In genomic region chr4:40722687-40723460, GRCm38 (mm10) we compare ENCODE assay signal across 8 mouse cellular contexts. TPM values are rescaled to one million over a fixed set of nuclear protein-coding genes. Genes with fewer than 3 reads are reported as not detected.
DNase-seq lines count a peak whose midpoint lies in the region; ATAC-seq and TF ChIP-seq lines count a peak whose summit lies in the region.

No protein-coding gene starts in this region.

- peak; percentile 93 for ATAC-seq in hindbrain, embryonic 13.5 days (ENCODE audit: low FRiP score)

- H3K4me1 ChIP-seq in ES-E14 (ENCODE audit: control insufficient read depth in 2 of 2, insufficient read depth in 2 of 2, low read length in 2 of 2, poor library complexity in 1 of 2), result peaks cover 3 to 5% of the 10 kb centered on the region in 2 experiments; a peak in 2 of 4 replicates
- peaks cover 50% of the 10 kb centered on the region for H3K4me1 ChIP-seq in hindbrain, embryonic 13.5 days (replicated peaks)
- H3K4me1 ChIP-seq in megakaryocyte, embryonic 14.5 days, result peaks cover 47% of the 10 kb centered on the region

- H3K9ac ChIP-seq in ES-E14 (ENCODE audit: insufficient read depth, low read depth, low read length, poor library complexity, severe bottlenecking), result peak overlapping the region; percentile 93
- H3K9ac ChIP-seq in hindbrain, embryonic 13.5 days, result peak overlapping the region; percentile 98

- H3K27ac ChIP-seq in ES-E14 (ENCODE audit: insufficient read depth, low read depth, low read length, poor library complexity, severe bottlenecking), result peak overlapping the region; percentile 81
- H3K27ac ChIP-seq in hindbrain, embryonic 13.5 days, result peak overlapping the region; percentile 100

- H3K36me3 ChIP-seq in ES-E14 (ENCODE audit: control insufficient read depth, insufficient read depth, low read length, poor library complexity, severe bottlenecking), result peaks cover 13% of the 10 kb centered on the region
- peaks cover 29% of the 10 kb centered on the region for H3K36me3 ChIP-seq in hindbrain, embryonic 13.5 days
- H3K36me3 ChIP-seq in megakaryocyte, embryonic 14.5 days (replicated peaks; ENCODE audit: low read length), result peaks cover 44% of the 10 kb centered on the region

- peak overlapping the region; percentile 81 for H3K4me2 ChIP-seq in hindbrain, embryonic 13.5 days

- H3K4me3 ChIP-seq in ES-E14 (ENCODE audit: insufficient read depth in 1 of 2, low read depth in 1 of 2, low read length in 2 of 2, poor library complexity in 1 of 2, severe bottlenecking in 1 of 2), result peak overlapping the region; percentile 85 to 91
- peak overlapping the region; percentile 85 for H3K4me3 ChIP-seq in hindbrain, embryonic 13.5 days
- peak overlapping the region; percentile 97 for H3K4me3 ChIP-seq in megakaryocyte, embryonic 14.5 days (replicated peaks)

- H3K9me3 ChIP-seq in ES-E14 (ENCODE audit: control insufficient read depth, insufficient read depth, low read depth, low read length), result no peaks in the 10 kb centered on the region
- no peaks in the 10 kb centered on the region for H3K9me3 ChIP-seq in hindbrain, embryonic 13.5 days
- H3K9me3 ChIP-seq in megakaryocyte, embryonic 14.5 days, result no peaks in the 10 kb centered on the region

- in situ Hi-C loops in ES-E14 (cut with MboI; ENCODE audit: low sequenced_read_pairs in 2 of 2, unreplicated experiment in 2 of 2), result no loop called here

- intact Hi-C loops in left cerebral cortex, postnatal 10 days (cut with DNase I), result no loop called here

- no peaks in the 10 kb centered on the region for H3K27me3 ChIP-seq in hindbrain, embryonic 13.5 days
- no peaks in the 10 kb centered on the region for H3K27me3 ChIP-seq in megakaryocyte, embryonic 14.5 days (replicated peaks)

- under 1% methylated on average over 59 of the region's 62 CpGs for WGBS in hindbrain, embryonic 13.5 days

- DNase-seq in ES-E14 (ENCODE audit: low read depth, low spot score), result peak; percentile 40
- peak; percentile 61 for DNase-seq in c-Kit-negative CD71-positive TER-119-positive erythroid progenitor cells, embryonic 14.5 days (ENCODE audit: low read depth, low spot score)
- DNase-seq in forelimb bud, embryonic 11.5 days (ENCODE audit: low read depth, low spot score), result peak; percentile 69
- DNase-seq in left cerebral cortex, postnatal 10 days (ENCODE audit: extremely low spot score in 1 of 2, low spot score in 2 of 2), result peak; percentile 79 to 91
- DNase-seq in right cerebral cortex, postnatal 10 days (ENCODE audit: low spot score in 2 of 2), result peak; percentile 90 to 91
- peak; percentile 56 for DNase-seq in urinary bladder, postnatal 25 days (ENCODE audit: low spot score)

TF ChIP-seq in ES-E14, 5 proteins besides CTCF, POLR2A, EP300 and RAD21:
- TF ChIP-seq CHD2 (IDR thresholded peaks at IDR 0.05; ENCODE audit: low read depth, low read length) (no peak), ZNF384 (IDR thresholded peaks at IDR 0.05; ENCODE audit: low read depth, low read length) (no peak), ZC3H11A (IDR thresholded peaks at IDR 0.05; ENCODE audit: borderline replicate concordance, low read depth, low read length) (no peak), HCFC1 (IDR thresholded peaks at IDR 0.05; ENCODE audit: borderline replicate concordance, insufficient read depth, low read length) (no peak), MAFK (IDR thresholded peaks at IDR 0.05; ENCODE audit: insufficient read depth, low read depth, low read length) (no peak)
TF ChIP-seq in ES-E14: peak in this region for 0.

RNA-seq across cellular contexts. Expression of gene Dnaja1, which starts 0.9 kb away (rescaled TPM):
- 92.8 and 139 TPM in 2 replicates for total RNA-seq in ES-E14 (2012; rRNA removed)
- polyA plus RNA-seq in hindbrain, embryonic 13.5 days (2015; fragmentation: Nextera tagmentation; extraction: Ambion mirVana), result 792 and 817 TPM in 2 replicates
- total RNA-seq in left cerebral cortex, postnatal 10 days (2021), result 100 to 1,000 TPM; 341 to 351 TPM
- 0.81 and 43.5 TPM in 2 replicates for polyA plus RNA-seq in megakaryocyte, embryonic 14.5 days (2012; ENCODE audit: insufficient read depth, low replicate concordance)

RNA-seq across cellular contexts. Expression of gene Aptx, which starts 19.9 kb away (rescaled TPM):
- total RNA-seq in ES-E14 (2012; rRNA removed), result 14.7 and 16.2 TPM in 2 replicates
- 54.1 and 54.5 TPM in 2 replicates for polyA plus RNA-seq in hindbrain, embryonic 13.5 days (2015; fragmentation: Nextera tagmentation; extraction: Ambion mirVana)
- total RNA-seq in left cerebral cortex, postnatal 10 days (2021), result 10 to 100 TPM; 28.9 to 30.1 TPM
- polyA plus RNA-seq in megakaryocyte, embryonic 14.5 days (2012; ENCODE audit: insufficient read depth, low replicate concordance), result 7.4 TPM in 1 of 2 replicates, not detected in the other

RNA-seq across cellular contexts. Expression of gene Smu1, which starts 34.8 kb away (rescaled TPM):
- 106 and 125 TPM in 2 replicates for total RNA-seq in ES-E14 (2012; rRNA removed)
- 130 and 131 TPM in 2 replicates for polyA plus RNA-seq in hindbrain, embryonic 13.5 days (2015; fragmentation: Nextera tagmentation; extraction: Ambion mirVana)
- 10 to 100 TPM; 43.5 to 49.4 TPM for total RNA-seq in left cerebral cortex, postnatal 10 days (2021)
- 8.3 TPM in 1 of 2 replicates, not detected in the other for polyA plus RNA-seq in megakaryocyte, embryonic 14.5 days (2012; ENCODE audit: insufficient read depth, low replicate concordance)

Comparison
In these comparisons a context has a peak if more than half of its experiments do, and no peak if none do; other contexts are left out.
1. Peak in every context shown above with its lines: DNase-seq, ATAC-seq, H3K4me3 ChIP-seq and H3K27ac ChIP-seq.
2. DNase-seq: peak in every context shown above with its lines; median percentile 90 in right cerebral cortex, postnatal 10 days; 85 in left cerebral cortex, postnatal 10 days; 69 in forelimb bud, embryonic 11.5 days; 61 in c-Kit-negative CD71-positive TER-119-positive erythroid progenitor cells, embryonic 14.5 days; 56 in urinary bladder, postnatal 25 days; 40 in ES-E14.